Mouse (Mus musculus): Measurements from ENCODE around the gene Nrtn. TPM values are rescaled to one million over a fixed set of nuclear protein-coding genes. Genes with fewer than 3 reads are reported as not detected.

Nrtn gene
- polyA plus RNA-seq (2015; fragmentation: Nextera tagmentation; extraction: Ambion mirVana) = 0.78 and 1.5 TPM in 2 replicates

DNA sequence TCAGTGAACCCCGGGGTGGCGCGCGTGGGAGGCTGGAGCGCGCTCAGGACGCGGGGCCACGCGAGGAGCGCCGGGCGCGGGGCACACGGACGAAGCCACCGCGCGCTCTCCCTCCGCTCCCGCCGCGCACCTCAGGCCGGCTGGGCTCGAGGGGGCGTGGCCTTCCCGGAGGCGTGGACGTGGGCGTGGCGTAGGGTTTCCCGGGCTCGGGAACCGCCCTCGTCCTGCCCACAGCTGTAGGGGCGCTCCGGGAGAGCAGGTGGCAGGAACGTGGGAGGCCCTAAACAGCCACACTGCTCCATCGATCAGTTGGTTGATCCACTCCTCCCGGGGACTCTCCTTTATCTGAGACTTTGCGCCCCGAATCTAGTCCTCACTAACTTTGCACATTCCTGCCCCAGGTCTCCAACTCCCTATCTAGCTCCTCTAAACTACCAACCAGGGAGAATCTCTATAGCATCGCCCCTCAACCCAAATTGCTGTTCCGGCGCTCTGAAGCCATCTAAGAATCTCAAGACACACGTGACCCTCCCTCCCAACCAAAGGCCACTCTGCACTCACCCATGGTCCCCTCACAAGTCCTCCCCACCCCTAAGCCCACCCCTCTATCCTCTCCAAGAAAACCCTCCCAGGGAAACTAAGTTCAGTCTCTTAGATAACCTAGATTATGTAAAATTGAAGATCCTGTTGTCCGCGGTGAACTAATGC is at the start of gene Nrtn:
Gene Nrtn, minus strand, starts transcription at position 115 of the 708 bp plus-strand sequence.
- Histone ChIP-seq H3K27ac (no peak within 1 kb of the TSS), H3K4me3 (peak within 1 kb of the TSS; percentile 42), H3K4me1 (replicated peaks) (peaks cover 30% of the 10 kb centered on the region), H3K9ac (peak within 1 kb of the TSS; percentile 66), H3K9me3 (no peaks in the 10 kb centered on the region), H3K4me2 (peak within 1 kb of the TSS; percentile 71), H3K27me3 (peaks cover 84% of the 10 kb centered on the region), H3K36me3 (no peaks in the 10 kb centered on the region)
- no peak for ATAC-seq (ENCODE audit: low FRiP score)
- 2% methylated on average over 29 of the region's 48 CpGs for WGBS

DNA sequence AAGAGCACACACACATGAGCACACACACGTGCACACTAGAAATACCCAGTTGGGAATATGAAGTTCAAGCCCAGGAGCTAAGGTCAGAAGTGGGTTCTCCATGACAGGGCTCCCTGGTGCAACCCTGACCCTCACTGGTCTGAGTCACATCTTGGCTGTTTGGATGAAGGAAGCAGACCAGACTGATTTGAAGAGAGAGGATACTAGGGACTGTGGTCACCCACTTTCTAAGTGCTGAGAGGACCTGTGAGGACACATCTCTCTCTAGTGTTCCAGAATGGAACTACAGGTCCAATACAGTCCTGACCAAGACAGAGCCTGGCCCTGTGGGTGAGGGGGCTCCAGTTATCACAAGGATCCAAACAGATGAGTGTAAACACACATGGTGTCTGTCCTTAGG is 48.5 kb upstream of the Nrtn start:
- ATAC-seq (ENCODE audit: low FRiP score) = no peak
- Histone ChIP-seq H3K9ac (peak overlapping the region; percentile 9; the same call in 1 of the 2 replicates), H3K27ac (no peak overlapping the region), H3K36me3 (no peaks in the 10 kb centered on the region), H3K4me2 (no peak overlapping the region), H3K4me3 (no peak overlapping the region), H3K4me1 (replicated peaks) (peaks cover 30% of the 10 kb centered on the region), H3K9me3 (no peaks in the 10 kb centered on the region), H3K27me3 (no peaks in the 10 kb centered on the region)
- WGBS = 94% methylated on average over 1 of the region's 1 CpGs

DNA sequence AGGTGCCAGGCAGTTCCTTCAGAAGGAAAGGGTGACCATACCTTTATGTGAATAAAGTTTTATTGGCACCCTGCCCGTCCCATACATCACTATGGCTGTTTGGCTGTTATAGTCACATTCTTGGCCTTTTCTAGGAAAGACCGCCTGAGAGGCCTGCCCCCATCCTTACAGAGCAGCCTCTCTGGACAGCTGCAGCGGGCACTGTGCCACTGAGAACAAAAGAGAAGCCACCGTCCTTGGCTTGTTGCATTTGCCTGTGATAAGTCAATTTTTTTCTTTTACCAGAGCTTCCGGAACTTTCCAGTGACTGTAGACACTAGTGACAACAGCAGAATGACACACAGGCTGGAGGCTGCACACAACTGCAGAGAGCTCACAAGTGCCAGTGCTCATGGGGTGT is 47.6 kb upstream of the Nrtn start:
- H3K27ac ChIP-seq = peak overlapping the region; percentile 55
- ATAC-seq (ENCODE audit: low FRiP score) = no peak
- H3K9me3 ChIP-seq = no peaks in the 10 kb centered on the region
- H3K27me3 ChIP-seq = no peaks in the 10 kb centered on the region
- 61% methylated on average over 5 of the region's 5 CpGs for WGBS
- no peaks in the 10 kb centered on the region for H3K36me3 ChIP-seq
- H3K4me1 ChIP-seq (replicated peaks) = peaks cover 22% of the 10 kb centered on the region
- H3K4me3 ChIP-seq = no peak overlapping the region
- no peak overlapping the region for H3K4me2 ChIP-seq
- H3K9ac ChIP-seq = no peak overlapping the region

GRCm38 (mm10) chr17:56802065-56802464 is 44.7 kb upstream of the Nrtn start:
- peaks cover 9% of the 10 kb centered on the region for H3K4me1 ChIP-seq (replicated peaks)
- no peak overlapping the region for H3K9ac ChIP-seq
- no peaks in the 10 kb centered on the region for H3K27me3 ChIP-seq
- H3K36me3 ChIP-seq = no peaks in the 10 kb centered on the region
- no peaks in the 10 kb centered on the region for H3K9me3 ChIP-seq
- no peak overlapping the region for H3K4me3 ChIP-seq
- H3K27ac ChIP-seq = no peak overlapping the region
- WGBS = 86% methylated on average over 8 of the region's 8 CpGs
- H3K4me2 ChIP-seq = no peak overlapping the region
- no peak for ATAC-seq (ENCODE audit: low FRiP score)

- 70% methylated on average over 3 of the region's 3 CpGs for WGBS
- no peak for ATAC-seq (ENCODE audit: low FRiP score)
- H3K4me2 ChIP-seq = no peak overlapping the region
- H3K4me3 ChIP-seq = no peak overlapping the region
- H3K27ac ChIP-seq = no peak overlapping the region
- H3K4me1 ChIP-seq (replicated peaks) = no peaks in the 10 kb centered on the region; the same call in 1 of the 2 replicates
- no peaks in the 10 kb centered on the region for H3K27me3 ChIP-seq
- H3K36me3 ChIP-seq = no peaks in the 10 kb centered on the region
- H3K9ac ChIP-seq = no peak overlapping the region
- no peaks in the 10 kb centered on the region for H3K9me3 ChIP-seq
Measured at GRCm38 (mm10) chr17:56799276-56799675, 41.9 kb upstream of the Nrtn start.

DNA sequence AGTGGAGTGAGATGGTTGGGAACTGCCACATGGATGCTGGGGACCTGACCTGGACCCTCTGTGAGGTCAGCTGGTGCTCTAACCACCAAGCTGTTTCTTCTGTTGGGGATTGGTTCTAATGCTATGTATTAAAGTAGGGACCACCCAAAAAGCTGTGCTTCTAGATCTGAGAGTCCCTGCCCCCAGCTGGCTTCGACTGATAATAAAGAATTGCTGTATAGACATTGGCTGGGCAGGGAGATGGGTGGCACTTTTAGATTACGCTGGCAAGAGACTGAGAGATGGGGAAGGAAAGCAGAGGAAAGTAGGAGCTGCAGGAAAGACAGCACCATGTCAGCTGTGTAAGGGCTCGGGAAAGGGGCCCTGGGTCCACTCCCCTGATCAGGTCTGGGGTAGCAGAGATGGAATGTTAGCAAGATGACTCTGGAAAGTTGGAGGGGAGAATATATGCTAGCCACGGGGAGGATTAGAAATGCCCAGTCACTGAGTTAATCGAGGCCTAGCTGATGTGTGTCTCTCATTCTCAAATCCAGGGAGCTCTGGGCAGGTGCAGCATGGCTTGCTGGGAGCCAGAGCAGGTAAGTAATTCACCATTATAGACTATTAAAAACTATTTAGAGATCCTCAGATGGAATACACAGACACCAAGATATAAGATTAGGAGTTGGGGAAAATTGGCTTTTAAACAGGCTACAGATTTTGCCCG is 36.4 kb upstream of the Nrtn start:
- ATAC-seq (ENCODE audit: low FRiP score) = no peak
- H3K9me3 ChIP-seq = no peaks in the 10 kb centered on the region
- H3K36me3 ChIP-seq = no peaks in the 10 kb centered on the region
- WGBS = 67% methylated on average over 6 of the region's 6 CpGs
- H3K4me1 ChIP-seq (replicated peaks) = no peaks in the 10 kb centered on the region
- H3K27me3 ChIP-seq = no peaks in the 10 kb centered on the region
- H3K9ac ChIP-seq = no peak overlapping the region
- no peak overlapping the region for H3K4me3 ChIP-seq
- no peak overlapping the region for H3K27ac ChIP-seq
- H3K4me2 ChIP-seq = no peak overlapping the region

- Histone ChIP-seq H3K9me3 (no peaks in the 10 kb centered on the region), H3K9ac (no peak overlapping the region), H3K4me2 (no peak overlapping the region), H3K27me3 (no peaks in the 10 kb centered on the region), H3K4me1 (replicated peaks) (no peaks in the 10 kb centered on the region), H3K36me3 (no peaks in the 10 kb centered on the region), H3K4me3 (no peak overlapping the region), H3K27ac (no peak overlapping the region)
- 93% methylated on average over 3 of the region's 3 CpGs for WGBS
- ATAC-seq (ENCODE audit: low FRiP score) = no peak
Measured at GRCm38 (mm10) chr17:56792588-56792987, 35.3 kb upstream of the Nrtn start.

- Histone ChIP-seq H3K27ac (no peak overlapping the region), H3K9ac (no peak overlapping the region), H3K4me2 (no peak overlapping the region), H3K4me1 (replicated peaks) (no peaks in the 10 kb centered on the region), H3K36me3 (peaks cover 3% of the 10 kb centered on the region; the same call in 1 of the 2 replicates), H3K27me3 (no peaks in the 10 kb centered on the region), H3K9me3 (no peaks in the 10 kb centered on the region), H3K4me3 (no peak overlapping the region)
- no peak for ATAC-seq (ENCODE audit: low FRiP score)
- 91% methylated on average over 6 of the region's 6 CpGs for WGBS
Measured at GRCm38 (mm10) chr17:56789286-56789685, 32.0 kb upstream of the Nrtn start.

DNA sequence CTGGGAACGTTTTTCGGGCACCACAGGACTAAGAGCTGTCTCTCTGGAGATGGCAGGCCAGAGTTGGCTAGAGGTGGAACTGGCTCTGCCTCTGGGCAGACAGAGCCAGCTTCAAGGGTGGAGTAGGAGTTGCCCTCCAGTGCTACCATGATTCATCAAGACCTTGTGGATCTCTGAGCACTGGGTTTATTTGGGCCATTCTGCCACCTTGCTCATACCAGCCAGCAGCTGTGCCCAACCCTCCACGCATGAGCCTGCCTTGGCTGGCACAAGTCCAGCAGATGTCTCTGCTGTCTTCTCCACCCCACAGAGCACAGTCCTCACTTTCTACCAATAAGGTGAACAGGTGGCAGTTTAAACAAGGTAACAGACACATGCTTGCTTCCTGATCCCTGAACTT is 31.6 kb upstream of the Nrtn start:
- Histone ChIP-seq H3K4me2 (no peak overlapping the region), H3K27me3 (no peaks in the 10 kb centered on the region), H3K9me3 (no peaks in the 10 kb centered on the region), H3K27ac (no peak overlapping the region), H3K4me3 (no peak overlapping the region), H3K4me1 (replicated peaks) (no peaks in the 10 kb centered on the region), H3K9ac (no peak overlapping the region), H3K36me3 (peaks cover 3% of the 10 kb centered on the region; the same call in 1 of the 2 replicates)
- no peak for ATAC-seq (ENCODE audit: low FRiP score)
- 73% methylated on average over 3 of the region's 3 CpGs for WGBS

- no peak overlapping the region for H3K27ac ChIP-seq
- H3K4me1 ChIP-seq (replicated peaks) = no peaks in the 10 kb centered on the region
- no peak overlapping the region for H3K4me2 ChIP-seq
- no peaks in the 10 kb centered on the region for H3K9me3 ChIP-seq
- no peaks in the 10 kb centered on the region for H3K27me3 ChIP-seq
- no peak overlapping the region for H3K9ac ChIP-seq
- H3K4me3 ChIP-seq = no peak overlapping the region
- peaks cover 31% of the 10 kb centered on the region for H3K36me3 ChIP-seq
- 89% methylated on average over 13 of the region's 13 CpGs for WGBS
- no peak for ATAC-seq (ENCODE audit: low FRiP score)
Measured at GRCm38 (mm10) chr17:56780291-56780978, 23.1 kb upstream of the Nrtn start.

- no peaks in the 10 kb centered on the region for H3K9me3 ChIP-seq
- H3K27me3 ChIP-seq = no peaks in the 10 kb centered on the region
- no peaks in the 10 kb centered on the region for H3K4me1 ChIP-seq (replicated peaks)
- H3K4me3 ChIP-seq = no peak overlapping the region
- WGBS = 40% methylated on average over 3 of the region's 3 CpGs
- no peak overlapping the region for H3K27ac ChIP-seq
- ATAC-seq (ENCODE audit: low FRiP score) = no peak
- no peak overlapping the region for H3K4me2 ChIP-seq
- peaks cover 28% of the 10 kb centered on the region for H3K36me3 ChIP-seq
- H3K9ac ChIP-seq = no peak overlapping the region
Measured at GRCm38 (mm10) chr17:56778779-56779362, 21.5 kb upstream of the Nrtn start.

GRCm38 (mm10) chr17:56777568-56777967 is 20.2 kb upstream of the Nrtn start:
- H3K9me3 ChIP-seq = no peaks in the 10 kb centered on the region
- H3K4me2 ChIP-seq = no peak overlapping the region
- H3K27me3 ChIP-seq = no peaks in the 10 kb centered on the region
- ATAC-seq (ENCODE audit: low FRiP score) = no peak
- H3K4me3 ChIP-seq = no peak overlapping the region
- H3K36me3 ChIP-seq = peaks cover 28% of the 10 kb centered on the region
- no peaks in the 10 kb centered on the region for H3K4me1 ChIP-seq (replicated peaks)
- WGBS = 90% methylated on average over 11 of the region's 11 CpGs
- no peak overlapping the region for H3K27ac ChIP-seq
- H3K9ac ChIP-seq = no peak overlapping the region

Measured in hindbrain, embryonic 13.5 days (tissue).